Mouse (Mus musculus) liver, postnatal 0 days (tissue): Measurements from ENCODE around the gene Foxn1. TPM values are rescaled to one million over a fixed set of nuclear protein-coding genes. Genes with fewer than 3 reads are reported as not detected.

ENCODE experiments used
- ATAC-seq: fragments of 200-750 bp; cut with Nextera tagmentation; 2 replicates; pipeline ENCODE4 v1.8.0; 2017; ENCODE audit warnings: mild to moderate bottlenecking, moderate library complexity
- DNase-seq: peaks from one replicate; pipeline ENCODE4 v3.0.0-alpha.2; 2016
- H3K27ac ChIP-seq: fragments of 300-500 bp; sonication (generic); 2 replicates; pipeline ENCODE4 v1.5.1; 2014; ENCODE audit warnings: antibody characterized with exemption, moderate library complexity, mild to moderate bottlenecking, low read depth
- H3K27me3 ChIP-seq: fragments of 300-500 bp; sonication (generic); 2 replicates; pipeline ENCODE4 v1.6.1; 2014; ENCODE audit warnings: low read length, control low read depth, mixed read lengths; ENCODE audit not compliant: insufficient read depth
- H3K36me3 ChIP-seq: fragments of 300-500 bp; sonication (generic); replicated peaks from 2 replicates; pipeline ENCODE4 v1.6.1; 2014; ENCODE audit warnings: mild to moderate bottlenecking, control low read depth, low read length, moderate library complexity, mixed read lengths; ENCODE audit not compliant: insufficient read depth
- H3K4me1 ChIP-seq: fragments of 300-500 bp; sonication (generic); 2 replicates; pipeline ENCODE4 v1.6.1; 2014; ENCODE audit warnings: antibody characterized with exemption, mild to moderate bottlenecking, control low read depth; ENCODE audit not compliant: insufficient read depth
- H3K4me2 ChIP-seq: fragments of 300-500 bp; sonication (generic); 2 replicates; pipeline ENCODE4 v1.6.1; 2014; ENCODE audit warnings: low read depth, mild to moderate bottlenecking, low read length, moderate library complexity, mixed read lengths
- H3K4me3 ChIP-seq: fragments of 300-500 bp; sonication (generic); 2 replicates; pipeline ENCODE4 v1.5.1; 2014; ENCODE audit warnings: low read depth, low read length
- H3K9ac ChIP-seq: fragments of 300-500 bp; sonication (generic); replicated peaks from 2 replicates; pipeline ENCODE4 v1.6.1; 2014; ENCODE audit warnings: mild to moderate bottlenecking, moderate library complexity
- H3K9me3 ChIP-seq: fragments of 300-500 bp; sonication (generic); 2 replicates; pipeline ENCODE4 v1.6.1; 2016; ENCODE audit warnings: mild to moderate bottlenecking, control low read depth, low read length, mixed read lengths
- CTCF ChIP-seq: sonication (generic); IDR thresholded peaks from 2 replicates; pipeline ENCODE4 v1.5.1; 2016; ENCODE audit warnings: antibody characterized with exemption, low read depth
- EP300 ChIP-seq: IDR thresholded peaks from 2 replicates; pipeline ENCODE4 v1.6.1; 2016; ENCODE audit warnings: antibody characterized with exemption, low read depth, mild to moderate bottlenecking
- WGBS: fragments of 180-500 bp; shearing (Covaris S2); extraction: QIAGEN DNeasy Blood & Tissue Kit; methylation state at CpG from one replicate; pipeline ENCODE4 v1.1.7; 2014; ENCODE audit not compliant: insufficient replicate concordance; 5-methylcytosine and 5-hydroxymethylcytosine counted together
- polyA plus RNA-seq: library from polyadenylated mRNA; unstranded; fragments of >200 nt; fragmentation: Nextera tagmentation; extraction: Ambion mirVana; gene quantifications from 2 replicates; pipeline ENCODE4 v1.2.1, GENCODE M21; 2015

Foxn1 gene
- polyA plus RNA-seq, 1 experiment from 2014 or later: not detected

DNA sequence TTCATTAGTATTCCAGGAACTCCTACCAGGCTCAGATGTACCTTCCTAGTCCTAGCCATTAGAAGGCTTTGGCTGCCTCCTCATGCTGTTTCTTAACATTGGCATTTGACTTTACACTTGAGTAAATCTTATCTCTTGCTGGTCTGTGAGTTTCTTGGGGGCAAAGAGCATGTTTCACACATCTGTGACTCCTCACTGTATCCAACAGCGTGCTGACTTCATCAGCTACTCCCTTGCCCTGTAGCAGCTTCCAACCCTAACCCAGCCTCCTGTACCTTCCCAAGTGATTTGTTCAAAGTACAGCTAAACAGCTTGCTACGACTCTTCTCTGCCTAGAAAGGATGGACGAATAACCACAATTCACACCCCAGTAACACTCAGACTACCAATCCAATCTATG, 15.1 kb upstream of the Foxn1 start:
- no peak overlapping the region for H3K4me2 ChIP-seq
- no peak for ATAC-seq

GRCm38 (mm10) chr11:78400936-78401335, 14.6 kb upstream of the Foxn1 start:
- WGBS: 42% methylated on average over 3 of the region's 3 CpGs
- H3K27ac ChIP-seq: no peak overlapping the region
- H3K9me3 ChIP-seq: no peaks in the 10 kb centered on the region
- peaks cover 10% of the 10 kb centered on the region for H3K4me1 ChIP-seq
- TF ChIP-seq CTCF (no peak), EP300 (no peak)
- 0 out of 2 replicates have a peak overlapping the region, but pooled peaks have one; percentile 11 for H3K9ac ChIP-seq
- DNase-seq (no peak), ATAC-seq (no peak)
- H3K27me3 ChIP-seq: no peaks in the 10 kb centered on the region
- no peaks in the 10 kb centered on the region for H3K36me3 ChIP-seq
- peak overlapping the region; percentile 2; the same call in 1 of the 2 replicates for H3K4me2 ChIP-seq
- H3K4me3 ChIP-seq: no peak overlapping the region

More for the DNA sequence above, 15.1 kb upstream of the Foxn1 start:
- H3K4me1 ChIP-seq: peaks cover 10% of the 10 kb centered on the region
- 52% methylated on average over 3 of the region's 3 CpGs for WGBS
- no peaks in the 10 kb centered on the region for H3K27me3 ChIP-seq
- DNase-seq: no peak
- H3K36me3 ChIP-seq: no peaks in the 10 kb centered on the region
- no peak overlapping the region for H3K9ac ChIP-seq
- no peak overlapping the region for H3K27ac ChIP-seq
- H3K4me3 ChIP-seq: no peak overlapping the region
- TF ChIP-seq EP300: no peak
- TF ChIP-seq CTCF: no peak
- no peaks in the 10 kb centered on the region for H3K9me3 ChIP-seq

- H3K9me3 ChIP-seq: no peaks in the 10 kb centered on the region
- TF ChIP-seq CTCF (peak; percentile 94), EP300 (no peak)
- no peak overlapping the region for H3K4me3 ChIP-seq
- no peaks in the 10 kb centered on the region for H3K36me3 ChIP-seq
- ATAC-seq (peak; percentile 43), DNase-seq (peak; percentile 80)
- H3K4me1 ChIP-seq: peaks cover 10% of the 10 kb centered on the region
- no peaks in the 10 kb centered on the region for H3K27me3 ChIP-seq
- H3K4me2 ChIP-seq: no peak overlapping the region
- WGBS: 11% methylated on average over 8 of the region's 8 CpGs
- no peak overlapping the region for H3K9ac ChIP-seq
- H3K27ac ChIP-seq: no peak overlapping the region
Observed at GRCm38 (mm10) chr11:78399680-78400079, 13.3 kb upstream of the Foxn1 start.

GRCm38 (mm10) chr11:78398212-78398611, 11.9 kb upstream of the Foxn1 start:
- no peaks in the 10 kb centered on the region for H3K9me3 ChIP-seq
- no peaks in the 10 kb centered on the region for H3K36me3 ChIP-seq
- H3K4me3 ChIP-seq: no peak overlapping the region
- H3K27ac ChIP-seq: no peak overlapping the region
- H3K4me2 ChIP-seq: no peak overlapping the region
- no peak for DNase-seq
- no peaks in the 10 kb centered on the region for H3K27me3 ChIP-seq
- ATAC-seq: no peak
- peaks cover 10% of the 10 kb centered on the region for H3K4me1 ChIP-seq
- no peak for TF ChIP-seq EP300
- no peak for TF ChIP-seq CTCF
- H3K9ac ChIP-seq: no peak overlapping the region
- 83% methylated on average over 6 of the region's 6 CpGs for WGBS

GRCm38 (mm10) chr11:78397397-78397796, 11.0 kb upstream of the Foxn1 start:
- peak; percentile 47 for ATAC-seq
- 14% methylated on average over 18 of the region's 18 CpGs for WGBS
- Histone ChIP-seq H3K9me3 (no peaks in the 10 kb centered on the region), H3K36me3 (no peaks in the 10 kb centered on the region), H3K4me1 (peaks cover 10% of the 10 kb centered on the region), H3K27me3 (no peaks in the 10 kb centered on the region), H3K4me3 (no peak overlapping the region), H3K27ac (no peak overlapping the region), H3K4me2 (no peak overlapping the region), H3K9ac (no peak overlapping the region)
- TF ChIP-seq EP300 (no peak), CTCF (peak; percentile 82)
- peak; percentile 77 for DNase-seq

DNA sequence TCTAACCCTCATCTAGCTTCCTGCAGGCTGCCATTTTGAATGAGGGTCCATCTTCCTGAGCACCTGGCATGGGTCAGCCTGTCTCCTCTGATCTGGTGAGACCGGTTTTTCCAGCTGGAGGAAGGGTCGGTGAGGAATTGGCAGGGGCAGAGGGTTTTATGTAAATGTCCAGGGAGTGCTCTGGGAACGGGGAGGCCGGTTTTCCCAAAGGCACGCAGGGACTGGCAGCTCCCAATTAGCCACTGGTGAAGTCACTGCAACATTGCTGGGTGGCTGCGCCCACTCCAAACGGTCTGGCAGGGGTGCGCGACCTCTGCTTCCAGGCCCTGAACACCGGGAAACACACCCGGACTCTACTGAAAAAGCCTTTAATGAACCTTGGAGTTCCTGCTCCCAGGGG, 10.6 kb upstream of the Foxn1 start:
- DNase-seq (no peak), ATAC-seq (no peak)
- no peak overlapping the region for H3K4me3 ChIP-seq
- H3K4me1 ChIP-seq: peaks cover 10% of the 10 kb centered on the region
- TF ChIP-seq CTCF (no peak), EP300 (no peak)
- H3K9ac ChIP-seq: no peak overlapping the region
- no peaks in the 10 kb centered on the region for H3K27me3 ChIP-seq
- no peaks in the 10 kb centered on the region for H3K9me3 ChIP-seq
- H3K36me3 ChIP-seq: no peaks in the 10 kb centered on the region
- WGBS: 53% methylated on average over 11 of the region's 11 CpGs
- no peak overlapping the region for H3K4me2 ChIP-seq
- H3K27ac ChIP-seq: no peak overlapping the region

DNA sequence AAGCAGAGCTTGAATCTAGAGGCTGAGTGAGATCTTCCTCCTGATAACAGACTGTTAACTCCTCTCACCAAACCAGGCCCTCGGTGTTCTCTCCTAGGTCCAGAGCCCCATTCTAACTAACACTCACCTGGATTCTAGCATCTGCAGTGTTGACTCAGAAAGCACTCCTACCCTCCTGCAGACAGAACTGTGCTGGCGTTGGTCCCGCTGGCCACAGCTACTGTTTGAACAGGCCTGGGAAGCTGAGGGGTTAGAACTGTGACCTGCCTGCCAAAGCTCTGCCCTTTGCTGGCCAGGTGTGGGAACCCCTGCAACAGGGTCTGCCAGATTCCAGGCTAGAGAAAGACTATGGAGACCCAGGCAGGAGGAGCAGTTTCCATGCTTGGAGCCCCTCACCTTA, 6.4 kb upstream of the Foxn1 start:
- H3K4me1 ChIP-seq: no peaks in the 10 kb centered on the region
- ATAC-seq: peak; percentile 83
- H3K27ac ChIP-seq: no peak overlapping the region
- H3K9me3 ChIP-seq: no peaks in the 10 kb centered on the region
- no peak overlapping the region for H3K9ac ChIP-seq
- no peak overlapping the region for H3K4me3 ChIP-seq
- no peaks in the 10 kb centered on the region for H3K27me3 ChIP-seq
- 57% methylated on average over 3 of the region's 3 CpGs for WGBS
- H3K4me2 ChIP-seq: no peak overlapping the region
- peak; percentile 73 for DNase-seq
- TF ChIP-seq CTCF: no peak
- TF ChIP-seq EP300: no peak
- H3K36me3 ChIP-seq: no peaks in the 10 kb centered on the region
